7 mouse cellular contexts compared by ENCODE assay signal in the genomic region with DNA sequence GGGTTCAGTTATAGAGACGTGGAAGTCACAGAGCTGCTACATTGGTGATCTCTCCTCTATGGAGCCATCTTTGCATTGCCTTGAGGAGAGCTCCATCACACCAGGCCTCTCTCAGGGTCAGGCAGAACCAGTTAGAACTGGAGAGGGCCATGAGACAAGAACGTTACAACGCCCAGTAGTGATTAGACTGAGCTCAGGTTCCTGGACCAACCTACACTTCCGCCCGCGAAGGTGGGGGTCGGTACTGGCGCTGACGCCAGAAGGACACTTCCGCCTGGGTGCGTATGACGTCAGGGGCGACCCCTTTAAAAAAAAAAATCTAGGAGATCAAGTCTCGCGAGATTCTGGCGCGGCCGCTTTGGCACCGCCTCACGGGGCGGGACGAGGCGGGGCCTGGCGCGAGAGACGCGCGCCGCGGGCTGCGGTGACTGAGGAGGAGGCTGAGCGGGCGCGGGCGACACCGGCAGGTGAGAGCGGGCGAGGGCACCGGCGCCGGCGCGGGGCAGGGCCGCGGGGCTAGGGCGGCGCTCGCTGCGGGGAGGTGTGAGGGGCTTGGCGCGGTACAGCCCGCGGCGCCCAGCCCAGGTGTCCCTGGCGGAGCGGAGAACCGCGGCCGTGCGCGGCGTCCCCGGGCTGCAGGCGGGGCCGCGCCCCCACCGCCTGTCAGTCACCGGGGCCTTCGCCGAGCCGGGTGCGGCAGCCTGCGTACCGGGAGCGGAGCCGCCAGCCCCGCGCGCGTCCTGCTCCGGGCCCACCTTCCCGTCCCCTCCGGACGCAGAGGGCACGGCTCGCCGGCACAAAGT. TPM values are rescaled to one million over a fixed set of nuclear protein-coding genes. Genes with fewer than 3 reads are reported as not detected.
DNase-seq lines count a peak whose midpoint lies in the region; ATAC-seq and TF ChIP-seq lines count a peak whose summit lies in the region.

A gene (plus strand): TSS at position 415 of the 803 bp plus-strand sequence.

- H3K4me2 ChIP-seq in intestine, postnatal 0 days (replicated peaks; ENCODE audit: low read depth), result peak within 1 kb of the TSS; percentile 86
- peak within 1 kb of the TSS; percentile 78 for H3K4me2 ChIP-seq in midbrain, embryonic 12.5 days (replicated peaks)

- peak within 1 kb of the TSS; percentile 82 for H3K27ac ChIP-seq in intestine, postnatal 0 days (ENCODE audit: low read depth, low read length)
- peak within 1 kb of the TSS; percentile 78 for H3K27ac ChIP-seq in midbrain, embryonic 12.5 days (replicated peaks)
- H3K27ac ChIP-seq in small intestine, adult 2 months (ENCODE audit: insufficient read depth, low read depth, low read length), result peak within 1 kb of the TSS; percentile 76

- WGBS in intestine, postnatal 0 days, result 1% methylated on average over 83 of the region's 87 CpGs
- 2% methylated on average over 86 of the region's 87 CpGs for WGBS in midbrain, embryonic 12.5 days
- WGBS in small intestine, adult 2 months, result 2% methylated on average over 79 of the region's 87 CpGs

- peak; percentile 97 for ATAC-seq in intestine, postnatal 0 days
- ATAC-seq in midbrain, embryonic 12.5 days (ENCODE audit: low FRiP score, low read depth), result peak; percentile 97

- H3K36me3 ChIP-seq in intestine, postnatal 0 days (ENCODE audit: control insufficient read depth, insufficient read depth), result no peaks in the 10 kb centered on the region
- H3K36me3 ChIP-seq in midbrain, embryonic 12.5 days, result no peaks in the 10 kb centered on the region
- H3K36me3 ChIP-seq in small intestine, adult 2 months (ENCODE audit: control insufficient read depth, insufficient read depth, low read length), result no peaks in the 10 kb centered on the region

- H3K4me1 ChIP-seq in intestine, postnatal 0 days (replicated peaks; ENCODE audit: control insufficient read depth, insufficient read depth, low read length), result 0 out of 2 replicates have a peak, but pooled peaks cover 3% of the 10 kb centered on the region
- peaks cover 7% of the 10 kb centered on the region for H3K4me1 ChIP-seq in midbrain, embryonic 12.5 days
- no peaks in the 10 kb centered on the region for H3K4me1 ChIP-seq in small intestine, adult 2 months (ENCODE audit: control insufficient read depth, insufficient read depth, insufficient read length, low read length)

- peak; percentile 94 for DNase-seq in adrenal gland, adult 2 months
- DNase-seq in embryo, embryonic 11.5 days (ENCODE audit: low read depth, low spot score), result peak; percentile 88
- peak; percentile 93 for DNase-seq in gastrocnemius, postnatal 4 days (ENCODE audit: low spot score in 2 of 2)
- peak; percentile 96 for DNase-seq in left cerebral cortex, postnatal 4 days

- no peaks in the 10 kb centered on the region for H3K27me3 ChIP-seq in intestine, postnatal 0 days (replicated peaks; ENCODE audit: control insufficient read depth, insufficient read depth, low read length)
- H3K27me3 ChIP-seq in midbrain, embryonic 12.5 days, result no peaks in the 10 kb centered on the region
- no peaks in the 10 kb centered on the region for H3K27me3 ChIP-seq in small intestine, adult 2 months (ENCODE audit: control insufficient read depth, insufficient read depth, low read length)

- peak within 1 kb of the TSS; percentile 64 for H3K9ac ChIP-seq in intestine, postnatal 0 days (ENCODE audit: low read depth, low read length)
- peak within 1 kb of the TSS; percentile 80 for H3K9ac ChIP-seq in midbrain, embryonic 12.5 days (replicated peaks)

- TF ChIP-seq POLR2A in small intestine, adult 2 months (IDR thresholded peaks at IDR 0.05; ENCODE audit: low read depth, low read length), result peak; percentile 58

- peak; percentile 49 for TF ChIP-seq CTCF in intestine, postnatal 0 days (IDR thresholded peaks at IDR 0.05; ENCODE audit: low read depth)
- no peak for TF ChIP-seq CTCF in small intestine, adult 2 months (IDR thresholded peaks at IDR 0.05; ENCODE audit: extremely low read depth, insufficient read length, insufficient replicate concordance, low read depth, low read length)

- H3K9me3 ChIP-seq in intestine, postnatal 0 days (ENCODE audit: control insufficient read depth), result no peaks in the 10 kb centered on the region
- no peaks in the 10 kb centered on the region for H3K9me3 ChIP-seq in midbrain, embryonic 12.5 days

- intact Hi-C loops in left cerebral cortex, postnatal 4 days (cut with DNase I), result no loop called here

- peak within 1 kb of the TSS; percentile 92 for H3K4me3 ChIP-seq in intestine, postnatal 0 days (ENCODE audit: low read depth, low read length)
- peak within 1 kb of the TSS; percentile 92 for H3K4me3 ChIP-seq in midbrain, embryonic 12.5 days
- H3K4me3 ChIP-seq in small intestine, adult 2 months (ENCODE audit: low read depth, low read length), result peak within 1 kb of the TSS; percentile 86

RNA-seq across cellular contexts. Expression of the gene that starts here (rescaled TPM):
- total RNA-seq in adrenal gland, adult 2 months (2021), result 10 to 100 TPM; 19.7 to 21.7 TPM
- polyA plus RNA-seq in adrenal gland, adult 2 months (2012; rRNA removed), result 0.97 and 1.6 TPM in 2 replicates
- total RNA-seq in gastrocnemius, postnatal 4 days (2021), result 10 to 100 TPM; 10.7 to 11.9 TPM
- polyA plus RNA-seq in intestine, postnatal 0 days (2015; fragmentation: Nextera tagmentation; extraction: Ambion mirVana), result 11.6 and 13.4 TPM in 2 replicates
- 10 to 100 TPM; 10.2 to 10.9 TPM for total RNA-seq in left cerebral cortex, postnatal 4 days (2021)
- 18.9 and 19.0 TPM in 2 replicates for polyA plus RNA-seq in midbrain, embryonic 12.5 days (2016; fragmentation: Nextera tagmentation; extraction: Ambion mirVana)
- 1.1 and 1.6 TPM in 2 replicates for polyA plus RNA-seq in small intestine, adult 2 months (2012; rRNA removed)

Comparison
In these comparisons a context has a peak if more than half of its experiments do, and no peak if none do; other contexts are left out.
1. Peak in every context shown above with its lines: DNase-seq, ATAC-seq, H3K4me3 ChIP-seq and H3K27ac ChIP-seq.